Mouse (Mus musculus) cerebellum, adult 18-20 months (tissue): ENCODE measurements around the gene Exoc5.

Experiments used
- DNase-seq, 2 experiments: peaks; one replicate each; pipeline ENCODE4 v3.0.0; 2021

Exoc5 gene

DNA sequence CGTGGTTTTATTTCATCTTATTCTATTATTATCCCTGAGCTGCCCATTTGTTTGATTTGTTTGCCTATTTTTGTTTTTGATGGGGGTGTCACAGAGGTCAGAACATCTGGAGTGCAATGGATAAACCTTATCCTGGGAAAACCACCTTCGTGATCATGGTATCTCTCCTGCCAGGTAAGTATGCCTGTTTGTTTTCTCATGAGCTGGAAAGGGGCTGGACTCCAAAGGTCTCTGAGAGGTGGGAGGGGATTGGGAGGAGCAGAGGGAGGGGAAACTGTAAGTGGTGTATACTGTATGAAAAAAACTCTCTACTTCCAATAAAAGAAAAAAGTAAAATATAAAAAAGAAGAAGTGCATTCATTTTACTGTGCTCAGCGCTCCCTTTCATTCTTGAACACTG, 64.8 kb downstream of the Exoc5 start:
- DNase-seq = no peak

DNA sequence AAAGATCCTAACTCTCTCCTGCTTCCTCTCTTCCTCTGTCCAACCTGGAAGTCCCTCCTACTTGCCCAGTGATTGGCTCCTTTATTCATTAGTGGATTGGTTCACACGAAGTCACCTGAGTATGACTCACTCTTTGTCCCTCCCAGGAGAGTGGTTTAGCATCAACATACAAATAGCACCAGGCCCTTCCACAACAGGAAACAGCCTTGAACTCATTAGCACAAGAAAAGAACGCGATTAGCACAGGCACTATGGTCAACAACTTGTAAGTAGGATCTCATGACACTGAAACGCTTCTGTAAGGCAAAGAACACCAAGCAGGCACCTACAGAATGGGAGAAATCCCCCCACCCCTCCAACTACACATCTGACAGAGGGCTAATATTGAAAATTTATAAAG, 67.7 kb downstream of the Exoc5 start:
- no peak for DNase-seq

DNA sequence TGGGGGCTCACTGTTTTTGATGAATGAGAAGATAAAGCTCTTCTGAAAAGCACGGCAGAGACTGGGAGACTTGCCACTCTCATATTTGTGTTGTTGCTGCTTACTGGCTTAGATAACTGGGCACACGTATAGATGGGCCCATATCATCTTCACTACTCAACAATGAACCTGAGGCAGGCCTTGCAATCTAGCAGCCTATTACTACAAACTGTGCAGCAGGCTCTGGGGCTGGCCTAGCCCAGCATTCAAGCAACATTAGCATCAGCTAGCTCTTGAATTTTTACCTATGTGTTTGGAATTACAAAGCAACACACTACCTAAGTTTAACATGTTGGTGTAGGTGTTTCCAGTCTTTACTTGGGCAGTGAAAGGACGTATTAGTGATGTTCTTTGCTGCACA, 72.6 kb downstream of the Exoc5 start:
- no peak for DNase-seq

DNA sequence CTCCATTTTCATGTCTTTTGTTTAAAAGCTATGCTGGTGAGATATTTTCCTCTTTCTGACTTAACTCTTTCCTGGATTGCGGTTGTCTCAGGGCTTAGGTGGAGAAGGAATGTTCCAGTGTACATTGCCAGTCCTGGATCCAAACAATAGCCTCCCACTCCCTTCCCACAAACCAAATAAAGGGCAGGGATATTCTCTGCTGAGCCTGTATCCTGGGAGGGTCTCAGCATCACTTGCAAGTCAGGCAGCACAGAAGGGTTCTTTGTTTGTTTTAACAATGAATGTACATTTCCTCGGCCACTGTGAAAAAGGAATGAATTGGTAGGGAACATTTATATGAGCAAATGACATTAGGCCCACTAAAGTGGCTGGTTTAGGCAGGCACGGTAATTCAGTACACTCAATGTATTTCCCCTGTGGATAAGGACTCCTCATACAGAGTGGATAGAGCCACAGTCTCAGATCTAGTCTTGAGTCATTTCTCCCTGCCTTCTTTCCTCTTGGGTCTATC, 74.3 kb downstream of the Exoc5 start:
- no peak for DNase-seq

DNA sequence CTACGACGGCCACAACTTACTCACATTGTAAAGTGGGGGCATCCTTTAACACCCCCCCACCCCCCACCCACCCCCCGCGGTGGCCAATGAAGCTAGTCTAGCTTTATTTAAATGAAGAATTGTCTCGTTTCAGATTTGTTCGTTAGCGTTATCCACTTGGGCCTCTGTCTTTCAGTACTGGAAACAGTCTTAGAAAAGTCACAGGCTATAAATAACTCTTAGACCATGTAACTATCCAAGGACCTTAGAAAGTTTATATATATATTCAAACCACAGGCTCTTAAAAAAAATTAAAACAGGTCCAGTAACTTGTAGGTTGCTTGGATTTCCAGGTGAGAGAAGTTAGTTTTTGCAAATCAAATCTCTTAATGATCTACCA, 75.3 kb downstream of the Exoc5 start:
- no peak for DNase-seq

DNA sequence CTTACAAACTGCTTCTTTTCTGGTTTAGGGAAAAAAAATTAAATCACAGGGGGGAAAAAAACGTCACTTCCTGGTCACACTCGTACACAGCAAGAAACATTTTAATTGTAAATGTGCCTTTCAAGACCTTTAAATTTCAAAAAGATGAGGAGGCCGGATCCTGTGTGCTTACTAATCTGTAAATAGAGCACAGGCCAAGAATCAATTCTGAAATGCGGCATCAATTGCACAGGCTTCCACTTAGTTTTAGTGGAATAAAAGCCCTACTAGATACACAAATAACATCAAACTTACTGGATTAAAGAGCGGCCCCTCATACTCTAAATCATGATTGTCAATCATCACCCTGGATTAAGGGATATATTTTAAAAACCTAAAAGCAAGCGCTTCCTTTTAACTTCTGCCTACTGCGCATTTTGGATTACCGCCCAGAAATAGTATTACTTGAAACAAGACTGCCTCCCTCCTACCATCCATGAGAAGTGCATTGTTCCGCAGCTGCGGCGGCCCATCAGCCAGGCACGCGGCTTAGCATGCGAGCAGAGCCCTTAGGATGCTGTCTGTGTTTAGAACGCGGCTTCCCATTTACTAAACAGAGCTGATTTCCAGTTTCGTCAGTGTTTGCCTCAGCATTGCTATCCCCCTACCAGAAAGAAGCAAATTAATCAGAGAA, 75.8 kb downstream of the Exoc5 start:
- peak; percentile 68 to 69 for DNase-seq

DNA sequence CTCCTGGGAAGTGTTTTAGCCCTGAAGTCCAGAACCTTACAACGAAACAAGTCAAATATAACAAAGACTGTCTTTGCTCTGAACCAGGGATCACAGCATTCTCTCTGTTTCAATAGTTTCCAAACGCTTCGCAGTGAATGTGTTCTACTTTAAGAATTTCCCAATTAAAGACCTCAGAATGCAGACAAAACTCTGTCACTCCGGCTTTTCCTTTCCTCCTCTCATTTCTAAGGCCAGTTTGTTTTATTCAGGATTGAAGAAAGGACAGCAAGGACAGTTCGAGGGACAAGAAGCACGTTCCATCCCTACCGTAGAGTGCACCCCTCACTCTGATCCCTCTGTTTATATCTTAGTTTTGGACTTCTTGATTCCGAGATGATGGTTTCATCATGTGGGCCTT, 76.6 kb downstream of the Exoc5 start:
- DNase-seq = no peak

DNA sequence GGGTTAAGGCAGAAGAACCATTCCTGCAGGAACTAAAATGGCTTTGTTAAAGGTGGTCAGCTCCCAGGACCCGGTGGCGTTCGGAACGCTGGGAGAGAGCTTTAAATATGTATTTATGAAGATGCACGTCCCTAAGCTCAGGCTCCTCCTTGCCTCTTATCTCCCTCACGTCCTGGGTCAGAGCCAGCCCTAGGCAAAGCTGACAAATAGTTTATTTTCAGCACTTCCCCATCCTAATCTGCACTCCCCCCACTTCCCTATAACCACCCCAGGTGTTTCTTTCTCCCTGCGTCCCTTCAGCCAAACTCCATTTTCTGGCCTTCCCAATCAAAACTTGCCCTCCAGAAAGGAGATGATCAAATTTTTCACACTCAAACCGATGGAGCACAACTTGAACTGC, 80.2 kb downstream of the Exoc5 start:
- no peak for DNase-seq

DNA sequence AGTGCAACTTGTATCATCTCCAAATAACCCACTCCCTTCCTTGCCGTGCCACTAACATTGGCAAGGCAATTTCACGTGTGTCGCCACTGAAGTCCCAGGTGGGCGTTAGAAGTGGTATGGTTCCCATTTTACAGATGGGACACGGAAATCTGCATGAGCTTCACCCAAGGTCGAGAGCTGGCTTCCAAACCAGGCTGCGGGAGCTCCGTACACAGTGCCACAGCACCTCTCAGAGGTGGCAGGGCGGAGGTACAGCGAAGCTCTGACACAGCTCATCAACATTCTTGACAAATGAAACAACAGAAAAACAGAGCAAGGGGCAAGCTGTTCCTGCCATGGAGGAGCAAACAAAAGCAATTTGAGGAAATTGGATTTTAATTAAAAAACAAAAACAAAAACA, 80.8 kb downstream of the Exoc5 start:
- peak; percentile 62 to 71 for DNase-seq

DNA sequence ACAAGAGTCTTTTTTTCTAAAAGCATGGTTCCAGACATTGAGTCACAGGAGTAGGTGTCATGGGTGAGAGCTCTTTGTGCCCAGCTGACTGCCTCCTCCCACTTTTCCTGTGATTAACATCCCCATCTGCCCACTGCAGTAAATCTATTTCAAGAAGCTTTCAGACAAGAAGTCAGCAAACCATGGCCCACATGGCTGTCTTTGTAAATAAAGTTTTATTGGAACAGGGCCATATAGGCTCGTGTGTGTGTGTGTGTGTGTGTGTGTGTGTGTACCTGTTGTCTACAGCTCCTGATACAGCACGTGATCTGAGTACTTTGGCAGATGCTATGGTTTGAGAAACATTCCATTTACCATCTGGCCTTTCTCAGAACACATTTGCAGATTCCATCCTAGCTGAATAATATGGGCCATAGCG, 87.5 kb downstream of the Exoc5 start:
- DNase-seq = no peak

DNA sequence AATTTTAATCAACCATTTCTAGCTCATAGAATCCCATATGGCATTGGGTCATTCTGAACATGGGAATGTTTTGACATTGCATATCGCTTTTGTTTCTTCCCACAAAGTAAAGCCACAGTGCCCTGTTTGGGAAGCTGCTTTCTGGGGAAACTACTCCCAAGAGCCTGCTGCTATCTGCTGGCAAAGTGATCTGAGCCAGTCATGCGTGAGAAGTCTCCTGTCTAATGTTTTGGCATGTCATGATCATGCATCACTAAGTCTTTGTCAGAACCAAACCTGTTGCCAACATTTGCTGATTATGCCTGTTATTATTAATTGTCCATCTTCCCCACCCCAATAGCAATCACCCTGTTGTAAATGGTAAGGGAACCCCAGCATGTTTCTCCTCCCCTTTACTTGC, 94.9 kb downstream of the Exoc5 start:
- DNase-seq = no peak

DNA sequence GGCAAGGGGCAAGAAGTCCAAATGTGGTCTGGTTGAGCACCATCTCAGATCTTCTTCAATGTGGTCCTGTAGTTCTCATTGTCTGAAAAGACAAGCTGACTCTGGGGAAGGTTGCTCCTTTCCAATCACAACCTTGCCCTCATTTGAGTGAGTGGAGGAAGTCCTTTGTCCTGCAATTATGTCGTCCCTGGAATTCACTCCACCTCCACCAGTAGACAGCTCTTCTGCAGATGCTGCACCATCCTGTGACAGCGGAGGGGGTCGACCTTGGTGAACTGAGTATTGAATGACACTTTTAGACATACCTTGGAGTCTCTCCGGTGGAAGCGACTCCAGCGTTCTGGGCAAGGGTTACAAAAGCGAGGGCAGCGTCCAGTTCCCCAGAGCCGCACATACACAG, 97.8 kb downstream of the Exoc5 start:
- no peak for DNase-seq
